Mouse (Mus musculus) limb, embryonic 14.5 days (tissue): ENCODE results near the gene Fgfr2. TPM values are rescaled to one million over a fixed set of nuclear protein-coding genes. Genes with fewer than 3 reads are reported as not detected.
A peak's percentile ranks its signal among the peaks of the same experiment; 100 is the strongest.

Experiments
- ATAC-seq: fragments of 200-750 bp; cut with Nextera tagmentation; 2 replicates; pipeline ENCODE4 v1.8.0; 2017; ENCODE audit warnings: low read depth, moderate number of reproducible peaks, moderate TSS enrichment; ENCODE audit not compliant: low FRiP score
- DNase-seq: peaks from one replicate; pipeline ENCODE4 v3.0.0-alpha.2; 2015; ENCODE audit warnings: low spot score
- H3K27ac ChIP-seq: fragments of 300-500 bp; sonication (generic); replicated peaks from 2 replicates; pipeline ENCODE4 v1.5.1; 2014; ENCODE audit warnings: low read depth, mild to moderate bottlenecking, low read length, moderate library complexity, mixed read lengths
- H3K27me3 ChIP-seq: fragments of 300-500 bp; sonication (generic); 2 replicates; pipeline ENCODE4 v1.6.1; 2014; ENCODE audit warnings: low read length, mixed read lengths; ENCODE audit not compliant: control insufficient read depth, insufficient read depth
- H3K36me3 ChIP-seq: fragments of 300-500 bp; sonication (generic); 2 replicates; pipeline ENCODE4 v1.6.1; 2014; ENCODE audit warnings: mild to moderate bottlenecking, low read length, moderate library complexity, mixed read lengths; ENCODE audit not compliant: control insufficient read depth, insufficient read depth
- H3K4me1 ChIP-seq: fragments of 300-500 bp; sonication (generic); 2 replicates; pipeline ENCODE4 v1.6.1; 2014; ENCODE audit warnings: antibody characterized with exemption, low read length, mixed read lengths; ENCODE audit not compliant: control insufficient read depth, insufficient read depth
- H3K4me2 ChIP-seq: fragments of 300-500 bp; sonication (generic); replicated peaks from 2 replicates; pipeline ENCODE4 v1.6.1; 2014; ENCODE audit warnings: low read depth, mild to moderate bottlenecking, low read length, moderate library complexity; ENCODE audit not compliant: severe bottlenecking
- H3K4me3 ChIP-seq: fragments of 300-500 bp; sonication (generic); replicated peaks from 2 replicates; pipeline ENCODE4 v1.5.1; 2014; ENCODE audit warnings: low read length
- H3K9ac ChIP-seq: fragments of 300-500 bp; sonication (generic); 2 replicates; pipeline ENCODE4 v1.6.1; 2014; ENCODE audit warnings: mild to moderate bottlenecking, low read depth, low read length, moderate library complexity; ENCODE audit not compliant: severe bottlenecking
- H3K9me3 ChIP-seq: fragments of 300-500 bp; sonication (generic); 2 replicates; pipeline ENCODE4 v1.6.1; 2016; ENCODE audit warnings: low read length; ENCODE audit not compliant: control insufficient read depth
- POLR2A ChIP-seq: fragments of 200-500 bp; IDR thresholded peaks from 2 replicates; pipeline ENCODE4 v1.8.0; 2012; ENCODE audit warnings: inconsistent platforms, mild to moderate bottlenecking, moderate library complexity, borderline replicate concordance; ENCODE audit not compliant: insufficient read depth, insufficient read length; ENCODE audit errors: extremely low read depth
- WGBS: fragments of 180-500 bp; shearing (Covaris S2); extraction: QIAGEN DNeasy Blood & Tissue Kit; methylation state at CpG from one replicate; pipeline ENCODE4 v1.1.7; 2014; 5-methylcytosine and 5-hydroxymethylcytosine counted together
- polyA plus RNA-seq, 2 experiments: library from polyadenylated mRNA; depleted of rRNA in 1 of 2; stranded (reverse) in 1 of 2; unstranded in 1 of 2; fragments of >200 nt; fragmentation: Nextera tagmentation in 1 of 2; extraction: Ambion mirVana in 1 of 2; gene quantifications; 2 replicates each; pipeline versions ENCODE4 v1.2.1 to v1.2.3; 2012 to 2014

Fgfr2 gene
- polyA plus RNA-seq, 2 experiments: 131 to 133 TPM

DNA sequence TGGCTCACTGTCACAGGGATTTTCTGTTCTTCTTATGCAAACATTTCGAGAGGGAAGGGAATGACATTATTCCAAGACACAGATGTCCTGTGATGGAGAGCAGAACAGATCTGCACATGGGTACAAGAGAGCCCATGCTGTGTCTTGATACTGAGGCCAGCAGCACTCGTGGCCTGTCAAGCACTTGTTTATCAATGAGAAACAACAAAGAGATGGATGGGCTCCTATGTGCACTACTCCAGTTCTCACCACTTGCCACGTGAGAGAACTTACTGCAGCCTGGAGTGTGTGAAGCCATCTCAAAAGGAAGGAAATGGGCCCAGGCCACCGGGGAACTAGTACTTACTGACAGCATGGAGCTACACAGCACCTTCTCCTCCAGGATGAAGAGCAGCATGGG, 336.6 kb downstream of the Fgfr2 start:
- no peaks in the 10 kb centered on the region for H3K9me3 ChIP-seq
- no peak overlapping the region for H3K4me3 ChIP-seq
- H3K27me3 ChIP-seq: no peaks in the 10 kb centered on the region
- H3K9ac ChIP-seq: no peak overlapping the region
- ATAC-seq: no peak
- no peak overlapping the region for H3K4me2 ChIP-seq
- WGBS: 55% methylated on average over 4 of the region's 4 CpGs
- TF ChIP-seq POLR2A: no peak
- no peak overlapping the region for H3K27ac ChIP-seq
- peaks cover 20% of the 10 kb centered on the region for H3K4me1 ChIP-seq
- no peak for DNase-seq
- H3K36me3 ChIP-seq: no peaks in the 10 kb centered on the region

DNA sequence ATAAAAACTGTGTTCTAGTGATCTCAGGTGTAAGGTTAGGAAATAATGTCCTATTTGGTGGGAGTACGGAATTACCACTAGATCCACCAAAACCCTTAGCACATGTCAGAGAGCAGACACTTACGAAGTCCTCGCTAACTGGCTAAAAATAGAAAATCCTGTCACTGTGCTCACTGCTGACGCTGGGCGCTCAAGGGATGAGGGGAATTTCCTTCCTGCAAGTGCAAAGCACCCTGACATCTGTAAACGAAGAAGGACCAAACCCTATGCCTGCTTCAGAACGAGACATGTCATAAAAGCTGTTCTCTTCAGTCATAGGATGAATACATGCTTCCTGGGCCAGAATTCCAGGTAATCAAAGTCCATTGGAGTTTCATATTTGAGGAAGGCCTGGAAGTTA, 337.1 kb downstream of the Fgfr2 start:
- Histone ChIP-seq H3K4me3 (no peak overlapping the region), H3K9ac (no peak overlapping the region), H3K36me3 (no peaks in the 10 kb centered on the region), H3K4me2 (no peak overlapping the region), H3K4me1 (peaks cover 25% of the 10 kb centered on the region), H3K9me3 (no peaks in the 10 kb centered on the region), H3K27ac (no peak overlapping the region), H3K27me3 (no peaks in the 10 kb centered on the region)
- no peak for TF ChIP-seq POLR2A
- WGBS: 69% methylated on average over 7 of the region's 7 CpGs
- DNase-seq: no peak
- no peak for ATAC-seq

- H3K4me1 ChIP-seq: peaks cover 43% of the 10 kb centered on the region
Observed at GRCm38 (mm10) chr7:132784101-132784500, 339.0 kb downstream of the Fgfr2 start.

GRCm38 (mm10) chr7:132781850-132782249, 341.3 kb downstream of the Fgfr2 start:
- H3K4me1 ChIP-seq: peaks cover 43% of the 10 kb centered on the region
- no peaks in the 10 kb centered on the region for H3K27me3 ChIP-seq
- H3K4me2 ChIP-seq: no peak overlapping the region
- peak overlapping the region; percentile 67 for H3K27ac ChIP-seq
- no peak overlapping the region for H3K9ac ChIP-seq
- no peak overlapping the region for H3K4me3 ChIP-seq
- TF ChIP-seq POLR2A: no peak
- peaks cover 13% of the 10 kb centered on the region; the same call in 1 of the 2 replicates for H3K36me3 ChIP-seq
- no peak for DNase-seq
- WGBS: 43% methylated on average over 6 of the region's 6 CpGs
- H3K9me3 ChIP-seq: no peaks in the 10 kb centered on the region
- no peak for ATAC-seq

More at GRCm38 (mm10) chr7:132784101-132784500, 339.0 kb downstream of the Fgfr2 start:
- Histone ChIP-seq H3K36me3 (no peaks in the 10 kb centered on the region), H3K9me3 (no peaks in the 10 kb centered on the region), H3K4me2 (no peak overlapping the region), H3K4me3 (no peak overlapping the region), H3K27ac (no peak overlapping the region), H3K9ac (no peak overlapping the region), H3K27me3 (no peaks in the 10 kb centered on the region)
- DNase-seq (no peak), ATAC-seq (no peak)
- WGBS: 60% methylated on average over 5 of the region's 5 CpGs
- TF ChIP-seq POLR2A: no peak

- peak overlapping the region; percentile 67 for H3K27ac ChIP-seq
- ATAC-seq: peak; percentile 44; the same call in 1 of the 2 replicates
- H3K9ac ChIP-seq: no peak overlapping the region
- H3K4me1 ChIP-seq: peaks cover 43% of the 10 kb centered on the region
- no peaks in the 10 kb centered on the region for H3K27me3 ChIP-seq
- 33% methylated on average over 7 of the region's 7 CpGs for WGBS
- H3K9me3 ChIP-seq: no peaks in the 10 kb centered on the region
- peak; percentile 55 for DNase-seq
- no peak for TF ChIP-seq POLR2A
- H3K4me3 ChIP-seq: no peak overlapping the region
- peak overlapping the region; percentile 13; the same call in 1 of the 2 replicates for H3K4me2 ChIP-seq
- peaks cover 18% of the 10 kb centered on the region; the same call in 1 of the 2 replicates for H3K36me3 ChIP-seq
Observed at GRCm38 (mm10) chr7:132781130-132781814, 341.9 kb downstream of the Fgfr2 start.

DNA sequence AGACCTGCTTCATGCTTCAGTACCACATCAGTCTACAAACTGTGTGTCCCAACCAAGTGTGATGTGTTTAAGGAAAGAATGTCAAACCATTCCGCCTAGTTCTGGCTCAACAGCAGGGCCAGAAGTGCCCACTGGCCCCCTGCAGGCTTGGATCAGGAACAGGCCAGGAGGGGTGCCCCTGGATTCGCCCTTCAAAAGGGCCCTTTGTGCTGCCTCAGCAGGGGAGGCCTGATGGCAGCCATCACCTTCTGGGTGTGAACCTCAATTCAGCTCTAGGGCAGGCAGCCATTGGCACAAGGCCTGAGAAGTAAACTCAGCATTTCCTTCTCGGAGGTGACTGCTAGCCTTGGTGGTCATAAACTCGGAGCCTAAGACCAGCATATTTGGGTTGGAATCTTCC, 342.5 kb downstream of the Fgfr2 start:
- Histone ChIP-seq H3K4me2 (no peak overlapping the region; the same call in 1 of the 2 replicates), H3K4me3 (no peak overlapping the region), H3K27me3 (no peaks in the 10 kb centered on the region), H3K9ac (no peak overlapping the region), H3K36me3 (peaks cover 24% of the 10 kb centered on the region), H3K27ac (peak overlapping the region; percentile 58; the same call in 1 of the 2 replicates), H3K4me1 (peaks cover 43% of the 10 kb centered on the region), H3K9me3 (no peaks in the 10 kb centered on the region)
- ATAC-seq: peak; percentile 64
- 37% methylated on average over 4 of the region's 4 CpGs for WGBS
- DNase-seq: peak; percentile 40
- TF ChIP-seq POLR2A: no peak
